Mouse (Mus musculus) intestine, postnatal 0 days (tissue): ENCODE data around the gene Hdgfl3. TPM values are rescaled to one million over a fixed set of nuclear protein-coding genes. Genes with fewer than 3 reads are reported as not detected.

ENCODE experiments used
- ATAC-seq: fragments of 200-750 bp; cut with Nextera tagmentation; 2 replicates; pipeline ENCODE4 v1.8.0; 2017; ENCODE audit warnings: mild to moderate bottlenecking, moderate TSS enrichment, moderate library complexity
- H3K27ac ChIP-seq: fragments of 300-500 bp; sonication (generic); 2 replicates; pipeline ENCODE4 v1.5.1; 2014; ENCODE audit warnings: mild to moderate bottlenecking, low read depth, low read length, moderate library complexity
- H3K27me3 ChIP-seq: fragments of 300-500 bp; sonication (generic); replicated peaks from 2 replicates; pipeline ENCODE4 v1.6.1; 2014; ENCODE audit warnings: low read length, mixed read lengths; ENCODE audit not compliant: control insufficient read depth, insufficient read depth
- H3K36me3 ChIP-seq: fragments of 300-500 bp; sonication (generic); 2 replicates; pipeline ENCODE4 v1.6.1; 2014; ENCODE audit warnings: mild to moderate bottlenecking, moderate library complexity; ENCODE audit not compliant: control insufficient read depth, insufficient read depth
- H3K4me1 ChIP-seq: fragments of 300-500 bp; sonication (generic); replicated peaks from 2 replicates; pipeline ENCODE4 v1.6.1; 2014; ENCODE audit warnings: antibody characterized with exemption, low read length, mixed read lengths; ENCODE audit not compliant: control insufficient read depth, insufficient read depth
- H3K4me2 ChIP-seq: fragments of 300-500 bp; sonication (generic); replicated peaks from 2 replicates; pipeline ENCODE4 v1.6.1; 2014; ENCODE audit warnings: low read depth, mild to moderate bottlenecking, moderate library complexity
- H3K4me3 ChIP-seq: fragments of 300-500 bp; sonication (generic); 2 replicates; pipeline ENCODE4 v1.5.1; 2014; ENCODE audit warnings: low read depth, low read length
- H3K9ac ChIP-seq: fragments of 300-500 bp; sonication (generic); 2 replicates; pipeline ENCODE4 v1.6.1; 2014; ENCODE audit warnings: mild to moderate bottlenecking, low read depth, low read length
- H3K9me3 ChIP-seq: fragments of 300-500 bp; sonication (generic); 2 replicates; pipeline ENCODE4 v1.6.1; 2016; ENCODE audit warnings: mixed run types; ENCODE audit not compliant: control insufficient read depth
- CTCF ChIP-seq: sonication (generic); IDR thresholded peaks from 2 replicates; pipeline ENCODE4 v1.5.1; 2016; ENCODE audit warnings: low read depth, mild to moderate bottlenecking, control low read depth, antibody characterized with exemption, moderate library complexity
- WGBS: fragments of 180-500 bp; shearing (Covaris S2); extraction: QIAGEN DNeasy Blood & Tissue Kit; methylation state at CpG from one replicate; pipeline ENCODE4 v1.1.7; 2014; 5-methylcytosine and 5-hydroxymethylcytosine counted together
- polyA plus RNA-seq: library from polyadenylated mRNA; unstranded; fragments of >200 nt; fragmentation: Nextera tagmentation; extraction: Ambion mirVana; gene quantifications from 2 replicates; pipeline ENCODE4 v1.2.1, GENCODE M21; 2015

The Hdgfl3 gene
- polyA plus RNA-seq, 1 experiment from 2014 or later = 7.1 TPM

DNA sequence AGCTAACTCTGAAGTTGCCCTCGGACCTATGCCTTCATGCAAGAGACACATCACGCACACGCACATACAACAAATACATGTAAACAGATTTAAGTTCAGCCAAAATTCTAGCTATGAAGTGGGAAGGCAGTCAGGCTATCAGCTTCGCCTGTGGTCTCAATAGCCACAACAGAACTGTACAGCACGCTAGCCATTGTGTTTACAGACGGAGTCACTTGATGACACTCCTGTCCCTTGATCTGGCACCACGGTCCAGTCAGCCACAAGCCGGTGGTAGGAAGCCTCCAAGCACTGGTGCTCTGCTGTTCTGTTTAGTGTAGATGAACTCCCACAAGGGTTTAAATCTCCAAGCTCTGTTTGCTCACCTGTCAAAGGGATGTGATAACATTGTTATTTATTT lies 88.3 kb downstream of the Hdgfl3 start:
- Histone ChIP-seq H3K4me1 (no peaks in the 10 kb centered on the region), H3K27me3 (no peaks in the 10 kb centered on the region), H3K27ac (no peak overlapping the region), H3K9ac (no peak overlapping the region), H3K9me3 (no peaks in the 10 kb centered on the region), H3K36me3 (no peaks in the 10 kb centered on the region), H3K4me3 (no peak overlapping the region), H3K4me2 (no peak overlapping the region)
- ATAC-seq = no peak
- TF ChIP-seq CTCF = no peak
- WGBS = 55% methylated on average over 8 of the region's 8 CpGs

- no peaks in the 10 kb centered on the region for H3K9me3 ChIP-seq
- no peak overlapping the region for H3K4me3 ChIP-seq
- no peak for ATAC-seq
- 80% methylated on average over 3 of the region's 3 CpGs for WGBS
- no peaks in the 10 kb centered on the region for H3K27me3 ChIP-seq
- no peaks in the 10 kb centered on the region for H3K36me3 ChIP-seq
- H3K4me2 ChIP-seq = no peak overlapping the region
- H3K4me1 ChIP-seq = no peaks in the 10 kb centered on the region
- no peak overlapping the region for H3K27ac ChIP-seq
- no peak for TF ChIP-seq CTCF
- H3K9ac ChIP-seq = no peak overlapping the region
Measured at GRCm38 (mm10) chr7:81845313-81845712, 89.0 kb downstream of the Hdgfl3 start.

DNA sequence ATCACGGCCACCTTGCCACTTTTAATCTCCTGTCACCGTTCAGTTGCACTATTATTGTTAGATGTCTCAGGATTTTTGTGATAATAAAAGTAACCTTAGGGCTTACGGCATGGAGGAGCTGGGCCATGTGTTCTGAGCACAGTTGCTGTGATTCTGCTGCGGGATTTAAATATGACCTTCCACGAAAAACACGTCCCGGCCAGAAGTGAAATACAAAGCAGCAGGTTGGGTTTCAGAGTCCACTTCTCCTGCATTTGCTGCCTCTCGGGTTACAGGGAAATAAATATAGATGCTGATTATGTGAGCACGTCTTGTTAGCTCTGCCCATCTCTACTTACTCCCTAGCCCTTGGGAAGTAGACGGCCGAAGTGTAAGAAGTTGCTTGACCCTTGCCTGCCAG lies 89.5 kb downstream of the Hdgfl3 start:
- no peaks in the 10 kb centered on the region for H3K4me1 ChIP-seq
- TF ChIP-seq CTCF = no peak

DNA sequence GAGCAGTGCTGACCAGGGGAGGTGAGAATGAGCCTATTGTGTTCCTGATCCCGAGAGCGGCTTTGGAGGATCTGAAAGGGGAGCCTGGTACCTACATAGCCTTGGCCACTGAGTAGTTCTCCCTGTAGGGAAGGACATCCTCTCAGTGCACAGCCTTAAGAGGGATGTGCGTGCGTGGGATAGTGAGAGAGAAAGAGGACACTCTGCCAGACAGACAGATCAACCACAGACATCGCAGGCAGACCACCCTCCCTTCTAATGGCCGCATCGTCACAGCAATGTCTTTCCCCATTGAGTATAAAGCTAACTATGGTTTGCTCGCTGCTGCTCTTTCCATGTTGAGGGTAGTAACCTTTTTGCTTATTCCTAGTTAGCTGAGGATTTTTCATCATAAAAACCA lies 90.4 kb downstream of the Hdgfl3 start:
- no peak overlapping the region for H3K27ac ChIP-seq
- no peak overlapping the region for H3K9ac ChIP-seq
- TF ChIP-seq CTCF = no peak
- H3K4me1 ChIP-seq = no peaks in the 10 kb centered on the region
- H3K9me3 ChIP-seq = no peaks in the 10 kb centered on the region
- no peak overlapping the region for H3K4me3 ChIP-seq
- ATAC-seq = no peak
- no peaks in the 10 kb centered on the region for H3K27me3 ChIP-seq
- no peak overlapping the region for H3K4me2 ChIP-seq
- no peaks in the 10 kb centered on the region for H3K36me3 ChIP-seq
- 85% methylated on average over 8 of the region's 8 CpGs for WGBS

More for the DNA sequence above, 89.5 kb downstream of the Hdgfl3 start:
- no peak overlapping the region for H3K27ac ChIP-seq
- ATAC-seq = no peak
- H3K9me3 ChIP-seq = no peaks in the 10 kb centered on the region
- H3K4me2 ChIP-seq = no peak overlapping the region
- no peak overlapping the region for H3K4me3 ChIP-seq
- 79% methylated on average over 11 of the region's 11 CpGs for WGBS
- H3K27me3 ChIP-seq = no peaks in the 10 kb centered on the region
- H3K36me3 ChIP-seq = no peaks in the 10 kb centered on the region
- no peak overlapping the region for H3K9ac ChIP-seq

DNA sequence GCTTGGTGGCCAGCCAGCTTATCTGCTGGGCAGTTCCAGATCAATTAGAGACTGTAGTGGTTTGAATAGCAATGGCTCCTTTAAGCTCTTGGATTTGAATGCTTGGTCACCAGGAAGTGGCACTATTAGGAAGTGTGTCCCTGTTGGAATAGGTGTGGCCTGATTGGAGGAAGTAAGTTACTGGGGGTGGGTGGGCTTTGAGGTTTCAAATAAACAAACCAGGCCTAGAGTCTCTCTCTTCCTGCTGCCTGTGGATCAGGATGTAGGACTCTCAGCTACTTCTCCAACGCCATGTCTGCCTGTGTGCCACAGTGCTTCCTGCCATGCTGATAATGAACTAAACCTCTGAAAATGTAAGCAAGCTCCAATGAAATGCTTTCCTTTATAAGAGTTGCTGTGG lies 91.3 kb downstream of the Hdgfl3 start:
- no peak overlapping the region for H3K4me3 ChIP-seq
- H3K27ac ChIP-seq = no peak overlapping the region
- no peaks in the 10 kb centered on the region for H3K36me3 ChIP-seq
- H3K4me2 ChIP-seq = no peak overlapping the region
- no peaks in the 10 kb centered on the region for H3K4me1 ChIP-seq
- H3K9me3 ChIP-seq = no peaks in the 10 kb centered on the region
- no peak for ATAC-seq
- TF ChIP-seq CTCF = no peak
- no peak overlapping the region for H3K9ac ChIP-seq
- WGBS = 71% methylated on average over 1 of the region's 1 CpGs
- no peaks in the 10 kb centered on the region for H3K27me3 ChIP-seq

- WGBS = 86% methylated on average over 7 of the region's 7 CpGs
- H3K4me3 ChIP-seq = no peak overlapping the region
- H3K4me1 ChIP-seq = no peaks in the 10 kb centered on the region
- H3K4me2 ChIP-seq = no peak overlapping the region
- ATAC-seq = no peak
- H3K27me3 ChIP-seq = no peaks in the 10 kb centered on the region
- no peaks in the 10 kb centered on the region for H3K36me3 ChIP-seq
- H3K9me3 ChIP-seq = no peaks in the 10 kb centered on the region
- TF ChIP-seq CTCF = no peak
- H3K9ac ChIP-seq = no peak overlapping the region
- no peak overlapping the region for H3K27ac ChIP-seq
Measured at GRCm38 (mm10) chr7:81842141-81842540, 92.1 kb downstream of the Hdgfl3 start.

DNA sequence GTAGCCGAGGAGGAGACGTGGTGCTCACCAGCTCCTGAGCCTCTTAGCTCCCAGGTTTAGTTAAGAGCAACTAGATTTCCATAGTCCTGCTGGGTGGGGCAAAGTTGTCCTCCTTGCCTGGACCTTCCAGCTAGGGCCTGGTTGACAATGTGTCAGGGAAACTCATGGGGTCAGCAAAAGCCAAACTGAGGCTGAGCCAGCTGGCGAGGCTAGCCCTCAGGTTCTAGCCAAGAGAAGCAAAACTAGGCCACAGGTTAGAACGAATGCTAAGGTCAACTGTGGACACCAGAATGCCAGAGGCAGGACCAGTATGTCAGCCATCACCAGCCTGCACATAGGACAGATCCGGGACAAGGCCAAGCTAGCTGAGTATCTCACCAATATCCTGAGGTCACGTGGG lies 92.8 kb downstream of the Hdgfl3 start:
- Histone ChIP-seq H3K36me3 (no peaks in the 10 kb centered on the region), H3K4me2 (no peak overlapping the region), H3K27ac (no peak overlapping the region), H3K4me1 (no peaks in the 10 kb centered on the region), H3K27me3 (no peaks in the 10 kb centered on the region), H3K9ac (no peak overlapping the region), H3K9me3 (no peaks in the 10 kb centered on the region), H3K4me3 (no peak overlapping the region)
- ATAC-seq = no peak
- no peak for TF ChIP-seq CTCF
- 81% methylated on average over 6 of the region's 6 CpGs for WGBS
